Mouse (Mus musculus): ENCODE results near the gene Btg2. TPM values are rescaled to one million over a fixed set of nuclear protein-coding genes. Genes with fewer than 3 reads are reported as not detected.

The Btg2 gene
- polyA plus RNA-seq, 1 experiment from 2014 or later, result 34.2 TPM

- Histone ChIP-seq H3K27ac (peak overlapping the region; percentile 95), H3K9ac (peak overlapping the region; percentile 40; the same call in 1 of the 2 replicates), H3K4me2 (replicated peaks) (peak overlapping the region; percentile 41), H3K9me3 (no peaks in the 10 kb centered on the region), H3K27me3 (no peaks in the 10 kb centered on the region), H3K36me3 (no peaks in the 10 kb centered on the region), H3K4me3 (no peak overlapping the region; the same call in 1 of the 2 replicates), H3K4me1 (peaks cover 77% of the 10 kb centered on the region)
- ATAC-seq (ENCODE audit: insufficient number of reproducible peaks, insufficient read depth, low FRiP score, low TSS enrichment), result peak; percentile 43
- WGBS, result 1% methylated on average over 33 of the region's 33 CpGs
Observed at GRCm38 (mm10) chr1:134063086-134063772, 15.7 kb downstream of the Btg2 start.

GRCm38 (mm10) chr1:134062411-134063085 is 16.4 kb downstream of the Btg2 start:
- Histone ChIP-seq H3K9ac (peak overlapping the region; percentile 40; the same call in 1 of the 2 replicates), H3K4me2 (replicated peaks) (peak overlapping the region; percentile 41), H3K4me3 (no peak overlapping the region), H3K36me3 (no peaks in the 10 kb centered on the region), H3K9me3 (no peaks in the 10 kb centered on the region), H3K27ac (peak overlapping the region; percentile 95), H3K27me3 (no peaks in the 10 kb centered on the region), H3K4me1 (peaks cover 70% of the 10 kb centered on the region)
- no peak for ATAC-seq (ENCODE audit: insufficient number of reproducible peaks, insufficient read depth, low FRiP score, low TSS enrichment)
- WGBS, result 11% methylated on average over 11 of the region's 11 CpGs

- WGBS, result 55% methylated on average over 3 of the region's 3 CpGs
- peak overlapping the region; percentile 95 for H3K27ac ChIP-seq
- peaks cover 64% of the 10 kb centered on the region for H3K4me1 ChIP-seq
- no peak for ATAC-seq (ENCODE audit: insufficient number of reproducible peaks, insufficient read depth, low FRiP score, low TSS enrichment)
- H3K27me3 ChIP-seq, result no peaks in the 10 kb centered on the region
- no peak overlapping the region for H3K9ac ChIP-seq
- no peak overlapping the region for H3K4me2 ChIP-seq (replicated peaks)
- H3K9me3 ChIP-seq, result no peaks in the 10 kb centered on the region
- no peak overlapping the region for H3K4me3 ChIP-seq
- H3K36me3 ChIP-seq, result no peaks in the 10 kb centered on the region
Observed at GRCm38 (mm10) chr1:134061915-134062314, 17.0 kb downstream of the Btg2 start.

GRCm38 (mm10) chr1:134060849-134061569 is 17.9 kb downstream of the Btg2 start:
- Histone ChIP-seq H3K27me3 (no peaks in the 10 kb centered on the region), H3K4me3 (peak overlapping the region; percentile 25), H3K4me1 (peaks cover 56% of the 10 kb centered on the region), H3K27ac (peak overlapping the region; percentile 95), H3K4me2 (replicated peaks) (peak overlapping the region; percentile 58), H3K9ac (peak overlapping the region; percentile 31; the same call in 1 of the 2 replicates), H3K9me3 (no peaks in the 10 kb centered on the region), H3K36me3 (no peaks in the 10 kb centered on the region)
- peak; percentile 89 for ATAC-seq (ENCODE audit: insufficient number of reproducible peaks, insufficient read depth, low FRiP score, low TSS enrichment)
- WGBS, result under 1% methylated on average over 31 of the region's 31 CpGs

GRCm38 (mm10) chr1:134059739-134060695 is 18.9 kb downstream of the Btg2 start:
- no peaks in the 10 kb centered on the region for H3K9me3 ChIP-seq
- ATAC-seq (ENCODE audit: insufficient number of reproducible peaks, insufficient read depth, low FRiP score, low TSS enrichment), result no peak
- 73% methylated on average over 16 of the region's 16 CpGs for WGBS
- H3K27me3 ChIP-seq, result no peaks in the 10 kb centered on the region
- H3K27ac ChIP-seq, result peak overlapping the region; percentile 95
- H3K4me2 ChIP-seq (replicated peaks), result peak overlapping the region; percentile 58
- H3K9ac ChIP-seq, result no peak overlapping the region
- H3K36me3 ChIP-seq, result no peaks in the 10 kb centered on the region
- H3K4me3 ChIP-seq, result peak overlapping the region; percentile 25; the same call in 1 of the 2 replicates
- peaks cover 47% of the 10 kb centered on the region for H3K4me1 ChIP-seq

GRCm38 (mm10) chr1:134058870-134059269 is 20.1 kb downstream of the Btg2 start:
- H3K4me1 ChIP-seq, result peaks cover 36% of the 10 kb centered on the region
- ATAC-seq (ENCODE audit: insufficient number of reproducible peaks, insufficient read depth, low FRiP score, low TSS enrichment), result no peak
- no peaks in the 10 kb centered on the region for H3K36me3 ChIP-seq
- no peak overlapping the region for H3K4me3 ChIP-seq
- H3K9ac ChIP-seq, result no peak overlapping the region
- H3K4me2 ChIP-seq (replicated peaks), result no peak overlapping the region
- no peaks in the 10 kb centered on the region for H3K9me3 ChIP-seq
- no peaks in the 10 kb centered on the region for H3K27me3 ChIP-seq
- 62% methylated on average over 6 of the region's 6 CpGs for WGBS
- H3K27ac ChIP-seq, result no peak overlapping the region

GRCm38 (mm10) chr1:134057736-134058135 is 21.2 kb downstream of the Btg2 start:
- Histone ChIP-seq H3K9ac (no peak overlapping the region), H3K4me3 (no peak overlapping the region), H3K9me3 (no peaks in the 10 kb centered on the region), H3K27me3 (no peaks in the 10 kb centered on the region), H3K4me2 (replicated peaks) (no peak overlapping the region), H3K4me1 (peaks cover 25% of the 10 kb centered on the region), H3K27ac (no peak overlapping the region), H3K36me3 (no peaks in the 10 kb centered on the region)
- WGBS, result 81% methylated on average over 8 of the region's 8 CpGs
- no peak for ATAC-seq (ENCODE audit: insufficient number of reproducible peaks, insufficient read depth, low FRiP score, low TSS enrichment)

- Histone ChIP-seq H3K9me3 (no peaks in the 10 kb centered on the region), H3K36me3 (no peaks in the 10 kb centered on the region), H3K27me3 (no peaks in the 10 kb centered on the region), H3K27ac (no peak overlapping the region), H3K4me3 (no peak overlapping the region), H3K4me2 (replicated peaks) (no peak overlapping the region), H3K9ac (no peak overlapping the region), H3K4me1 (peaks cover 10% of the 10 kb centered on the region)
- WGBS, result 77% methylated on average over 4 of the region's 4 CpGs
- no peak for ATAC-seq (ENCODE audit: insufficient number of reproducible peaks, insufficient read depth, low FRiP score, low TSS enrichment)
Observed at GRCm38 (mm10) chr1:134056285-134056684, 22.6 kb downstream of the Btg2 start.

- no peak for ATAC-seq (ENCODE audit: insufficient number of reproducible peaks, insufficient read depth, low FRiP score, low TSS enrichment)
- no peaks in the 10 kb centered on the region for H3K36me3 ChIP-seq
- no peaks in the 10 kb centered on the region for H3K9me3 ChIP-seq
- H3K4me1 ChIP-seq, result peaks cover 7% of the 10 kb centered on the region; the same call in 1 of the 2 replicates
- no peaks in the 10 kb centered on the region for H3K27me3 ChIP-seq
- H3K4me2 ChIP-seq (replicated peaks), result no peak overlapping the region
- no peak overlapping the region for H3K9ac ChIP-seq
- H3K4me3 ChIP-seq, result no peak overlapping the region
- H3K27ac ChIP-seq, result no peak overlapping the region
- WGBS, result 87% methylated on average over 9 of the region's 9 CpGs
Observed at GRCm38 (mm10) chr1:134055666-134056245, 23.2 kb downstream of the Btg2 start.

GRCm38 (mm10) chr1:134055058-134055457 is 23.9 kb downstream of the Btg2 start:
- no peak for ATAC-seq (ENCODE audit: insufficient number of reproducible peaks, insufficient read depth, low FRiP score, low TSS enrichment)
- Histone ChIP-seq H3K27ac (no peak overlapping the region), H3K4me3 (no peak overlapping the region), H3K4me1 (peaks cover 2% of the 10 kb centered on the region; the same call in 1 of the 2 replicates), H3K9ac (no peak overlapping the region), H3K27me3 (no peaks in the 10 kb centered on the region), H3K36me3 (no peaks in the 10 kb centered on the region), H3K4me2 (replicated peaks) (no peak overlapping the region), H3K9me3 (no peaks in the 10 kb centered on the region)
- 71% methylated on average over 9 of the region's 9 CpGs for WGBS
